Mouse (Mus musculus): ENCODE measurements around the gene Trio.

Gene Trio

GRCm38 (mm10) chr15:27795942-27796867 is 229.4 kb downstream of the Trio start:
- DNase-seq (ENCODE audit: low spot score) = no peak

- DNase-seq (ENCODE audit: low spot score) = no peak
Observed at GRCm38 (mm10) chr15:27793284-27793683, 232.4 kb downstream of the Trio start.

- no peak for DNase-seq (ENCODE audit: low spot score)
Observed at GRCm38 (mm10) chr15:27792473-27792872, 233.2 kb downstream of the Trio start.

GRCm38 (mm10) chr15:27791141-27791540 is 234.5 kb downstream of the Trio start:
- no peak for DNase-seq (ENCODE audit: low spot score)

GRCm38 (mm10) chr15:27790699-27791098 is 234.9 kb downstream of the Trio start:
- DNase-seq (ENCODE audit: low spot score) = no peak

- no peak for DNase-seq (ENCODE audit: low spot score)
Observed at GRCm38 (mm10) chr15:27789325-27789724, 236.3 kb downstream of the Trio start.

GRCm38 (mm10) chr15:27788122-27788759 is 237.4 kb downstream of the Trio start:
- no peak for DNase-seq (ENCODE audit: low spot score)

- DNase-seq (ENCODE audit: low spot score) = no peak
Observed at GRCm38 (mm10) chr15:27787151-27787550, 238.5 kb downstream of the Trio start.

- no peak for DNase-seq (ENCODE audit: low spot score)
Observed at GRCm38 (mm10) chr15:27786418-27786817, 239.2 kb downstream of the Trio start.

- DNase-seq (ENCODE audit: low spot score) = no peak
Observed at GRCm38 (mm10) chr15:27785280-27786001, 240.2 kb downstream of the Trio start.

- DNase-seq (ENCODE audit: low spot score) = no peak
Observed at GRCm38 (mm10) chr15:27784126-27784563, 241.5 kb downstream of the Trio start.

GRCm38 (mm10) chr15:27783541-27784125 is 242.0 kb downstream of the Trio start:
- DNase-seq (ENCODE audit: low spot score) = no peak

GRCm38 (mm10) chr15:27783092-27783491 is 242.6 kb downstream of the Trio start:
- no peak for DNase-seq (ENCODE audit: low spot score)

GRCm38 (mm10) chr15:27782383-27783036 is 243.1 kb downstream of the Trio start:
- DNase-seq (ENCODE audit: low spot score) = no peak

GRCm38 (mm10) chr15:27779827-27780226 is 245.8 kb downstream of the Trio start:
- DNase-seq (ENCODE audit: low spot score) = no peak

GRCm38 (mm10) chr15:27779398-27779797 is 246.2 kb downstream of the Trio start:
- no peak for DNase-seq (ENCODE audit: low spot score)

- DNase-seq (ENCODE audit: low spot score) = no peak
Observed at GRCm38 (mm10) chr15:27778256-27778655, 247.4 kb downstream of the Trio start.

GRCm38 (mm10) chr15:27777455-27778190 is 248.0 kb downstream of the Trio start:
- DNase-seq (ENCODE audit: low spot score) = no peak

- DNase-seq (ENCODE audit: low spot score) = no peak
Observed at GRCm38 (mm10) chr15:27774481-27774880, 251.2 kb downstream of the Trio start.

- DNase-seq (ENCODE audit: low spot score) = no peak
Observed at GRCm38 (mm10) chr15:27772125-27772627, 253.5 kb downstream of the Trio start.

- DNase-seq (ENCODE audit: low spot score) = no peak
Observed at GRCm38 (mm10) chr15:27771581-27771980, 254.1 kb downstream of the Trio start.
